Mouse (Mus musculus): Measurements from ENCODE around the gene Slit3. TPM values are rescaled to one million over a fixed set of nuclear protein-coding genes. Genes with fewer than 3 reads are reported as not detected.

Gene Slit3
- polyA plus RNA-seq, 1 experiment from 2014 or later = 20.4 TPM

GRCm38 (mm10) chr11:35088136-35088535 is 32.9 kb upstream of the Slit3 start:
- H3K27me3 ChIP-seq (ENCODE audit: control insufficient read depth, insufficient read depth, low read length) = no peaks in the 10 kb centered on the region
- H3K36me3 ChIP-seq (ENCODE audit: control insufficient read depth, insufficient read depth, low read length) = no peaks in the 10 kb centered on the region
- WGBS = 90% methylated on average over 1 of the region's 1 CpGs
- no peak overlapping the region for H3K4me2 ChIP-seq (replicated peaks; ENCODE audit: low read depth, low read length)
- no peak for ATAC-seq (ENCODE audit: low FRiP score, low TSS enrichment)
- H3K9me3 ChIP-seq (ENCODE audit: control insufficient read depth, low read length) = no peaks in the 10 kb centered on the region
- H3K27ac ChIP-seq (ENCODE audit: low read depth, low read length) = no peak overlapping the region
- peaks cover 11% of the 10 kb centered on the region for H3K4me1 ChIP-seq (ENCODE audit: control insufficient read depth, insufficient read depth, low read length)
- H3K9ac ChIP-seq (ENCODE audit: low read depth, low read length) = no peak overlapping the region
- no peak overlapping the region for H3K4me3 ChIP-seq (ENCODE audit: low read length)

- Histone ChIP-seq H3K9ac (ENCODE audit: low read depth, low read length) (no peak overlapping the region), H3K4me3 (ENCODE audit: low read length) (no peak overlapping the region), H3K27me3 (ENCODE audit: control insufficient read depth, insufficient read depth, low read length) (no peaks in the 10 kb centered on the region), H3K27ac (ENCODE audit: low read depth, low read length) (no peak overlapping the region), H3K4me2 (replicated peaks; ENCODE audit: low read depth, low read length) (no peak overlapping the region), H3K9me3 (ENCODE audit: control insufficient read depth, low read length) (no peaks in the 10 kb centered on the region), H3K36me3 (ENCODE audit: control insufficient read depth, insufficient read depth, low read length) (no peaks in the 10 kb centered on the region), H3K4me1 (ENCODE audit: control insufficient read depth, insufficient read depth, low read length) (peaks cover 6% of the 10 kb centered on the region)
- WGBS = 63% methylated on average over 13 of the region's 13 CpGs
- no peak for ATAC-seq (ENCODE audit: low FRiP score, low TSS enrichment)
These were observed 30.2 kb upstream of the Slit3 start for GRCm38 (mm10) chr11:35090629-35091335.

- Histone ChIP-seq H3K4me1 (ENCODE audit: control insufficient read depth, insufficient read depth, low read length) (no peaks in the 10 kb centered on the region), H3K27me3 (ENCODE audit: control insufficient read depth, insufficient read depth, low read length) (no peaks in the 10 kb centered on the region), H3K36me3 (ENCODE audit: control insufficient read depth, insufficient read depth, low read length) (no peaks in the 10 kb centered on the region), H3K27ac (ENCODE audit: low read depth, low read length) (no peak overlapping the region), H3K9me3 (ENCODE audit: control insufficient read depth, low read length) (no peaks in the 10 kb centered on the region), H3K4me2 (replicated peaks; ENCODE audit: low read depth, low read length) (no peak overlapping the region), H3K4me3 (ENCODE audit: low read length) (no peak overlapping the region), H3K9ac (ENCODE audit: low read depth, low read length) (no peak overlapping the region)
- 85% methylated on average over 5 of the region's 5 CpGs for WGBS
- ATAC-seq (ENCODE audit: low FRiP score, low TSS enrichment) = no peak
These were observed 24.5 kb upstream of the Slit3 start for GRCm38 (mm10) chr11:35096538-35096937.

GRCm38 (mm10) chr11:35109781-35110180 is 11.2 kb upstream of the Slit3 start:
- ATAC-seq (ENCODE audit: low FRiP score, low TSS enrichment) = no peak
- WGBS = 48% methylated on average over 4 of the region's 4 CpGs

DNA sequence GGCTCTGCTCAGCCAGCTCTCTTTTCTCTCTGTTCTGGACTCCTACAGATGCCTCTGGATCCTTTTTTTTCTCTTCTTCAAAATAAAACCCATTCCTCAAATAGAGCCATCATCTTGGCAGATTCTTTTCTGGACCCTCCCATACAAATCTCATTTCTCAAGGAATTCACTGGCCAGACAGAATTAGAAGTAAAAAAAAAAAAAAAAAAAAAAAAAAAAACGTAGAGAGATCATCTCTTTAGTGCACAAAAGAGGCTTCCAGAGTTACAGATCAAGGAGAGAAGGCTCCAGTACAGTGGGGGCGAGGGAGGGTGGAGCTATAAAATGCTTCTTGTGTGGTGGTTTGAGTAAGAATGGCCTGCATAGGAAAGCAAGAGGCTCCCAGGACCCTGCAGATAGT is 10.2 kb upstream of the Slit3 start:
- ATAC-seq (ENCODE audit: low FRiP score, low TSS enrichment) = no peak
- Histone ChIP-seq H3K9me3 (ENCODE audit: control insufficient read depth, low read length) (no peaks in the 10 kb centered on the region), H3K9ac (ENCODE audit: low read depth, low read length) (no peak overlapping the region), H3K27ac (ENCODE audit: low read depth, low read length) (no peak overlapping the region), H3K36me3 (ENCODE audit: control insufficient read depth, insufficient read depth, low read length) (no peaks in the 10 kb centered on the region), H3K4me1 (ENCODE audit: control insufficient read depth, insufficient read depth, low read length) (no peaks in the 10 kb centered on the region), H3K27me3 (ENCODE audit: control insufficient read depth, insufficient read depth, low read length) (no peaks in the 10 kb centered on the region), H3K4me2 (replicated peaks; ENCODE audit: low read depth, low read length) (no peak overlapping the region), H3K4me3 (ENCODE audit: low read length) (no peak overlapping the region)
- 55% methylated on average over 2 of the region's 2 CpGs for WGBS

More at GRCm38 (mm10) chr11:35109781-35110180, 11.2 kb upstream of the Slit3 start:
- Histone ChIP-seq H3K4me2 (replicated peaks; ENCODE audit: low read depth, low read length) (no peak overlapping the region), H3K9me3 (ENCODE audit: control insufficient read depth, low read length) (no peaks in the 10 kb centered on the region), H3K27me3 (ENCODE audit: control insufficient read depth, insufficient read depth, low read length) (no peaks in the 10 kb centered on the region), H3K4me3 (ENCODE audit: low read length) (no peak overlapping the region), H3K36me3 (ENCODE audit: control insufficient read depth, insufficient read depth, low read length) (no peaks in the 10 kb centered on the region), H3K27ac (ENCODE audit: low read depth, low read length) (no peak overlapping the region), H3K4me1 (ENCODE audit: control insufficient read depth, insufficient read depth, low read length) (no peaks in the 10 kb centered on the region), H3K9ac (ENCODE audit: low read depth, low read length) (no peak overlapping the region)

DNA sequence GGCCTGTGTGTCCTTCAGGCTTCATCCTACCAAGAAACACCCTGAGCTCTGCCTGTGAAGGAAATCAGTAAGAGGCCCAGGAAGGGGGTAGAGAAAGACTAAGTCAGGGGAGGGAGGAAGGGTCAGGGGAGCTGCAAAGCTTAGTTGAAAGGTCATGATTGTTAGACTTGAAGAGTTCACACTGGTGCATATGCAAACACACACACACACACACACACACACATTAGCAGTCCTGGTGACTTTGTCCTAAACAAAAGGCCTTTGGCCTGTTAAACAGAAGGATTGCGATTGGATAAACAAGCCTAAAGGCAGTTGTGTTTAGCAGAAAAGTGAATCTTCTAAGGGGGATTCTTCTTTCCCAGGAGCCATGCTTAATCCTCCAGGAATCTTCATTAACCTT is 7.7 kb upstream of the Slit3 start:
- Histone ChIP-seq H3K27me3 (ENCODE audit: control insufficient read depth, insufficient read depth, low read length) (no peaks in the 10 kb centered on the region), H3K4me1 (ENCODE audit: control insufficient read depth, insufficient read depth, low read length) (no peaks in the 10 kb centered on the region), H3K4me2 (replicated peaks; ENCODE audit: low read depth, low read length) (no peak overlapping the region), H3K27ac (ENCODE audit: low read depth, low read length) (no peak overlapping the region), H3K36me3 (ENCODE audit: control insufficient read depth, insufficient read depth, low read length) (no peaks in the 10 kb centered on the region), H3K9me3 (ENCODE audit: control insufficient read depth, low read length) (no peaks in the 10 kb centered on the region), H3K4me3 (ENCODE audit: low read length) (no peak overlapping the region), H3K9ac (ENCODE audit: low read depth, low read length) (no peak overlapping the region)
- WGBS = 71% methylated on average over 1 of the region's 1 CpGs
- ATAC-seq (ENCODE audit: low FRiP score, low TSS enrichment) = no peak

DNA sequence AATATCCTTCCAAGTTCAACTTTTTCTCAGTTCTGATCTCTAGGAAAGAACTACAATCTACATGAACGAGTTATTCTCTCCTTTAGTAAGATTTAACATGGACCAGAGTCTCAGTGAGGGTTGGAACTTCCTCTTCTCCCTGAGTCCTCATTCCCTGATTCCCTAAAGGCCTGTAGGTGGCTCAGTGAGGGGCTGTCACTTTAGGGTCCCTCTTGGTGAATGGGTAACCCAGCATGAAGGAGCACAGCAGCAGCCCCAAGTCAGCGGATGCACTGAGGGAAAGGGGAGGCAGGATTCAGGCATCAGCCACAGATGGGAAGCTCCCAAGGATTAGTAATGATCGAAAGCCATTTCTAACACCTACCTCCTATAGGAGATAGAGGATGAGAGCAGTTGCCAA is 4.6 kb upstream of the Slit3 start:
- WGBS = 86% methylated on average over 3 of the region's 3 CpGs
- Histone ChIP-seq H3K27ac (ENCODE audit: low read depth, low read length) (no peak overlapping the region), H3K4me1 (ENCODE audit: control insufficient read depth, insufficient read depth, low read length) (peaks cover 7% of the 10 kb centered on the region; the same call in 1 of the 2 replicates), H3K4me3 (ENCODE audit: low read length) (no peak overlapping the region), H3K9me3 (ENCODE audit: control insufficient read depth, low read length) (no peaks in the 10 kb centered on the region), H3K36me3 (ENCODE audit: control insufficient read depth, insufficient read depth, low read length) (no peaks in the 10 kb centered on the region), H3K9ac (ENCODE audit: low read depth, low read length) (no peak overlapping the region), H3K4me2 (replicated peaks; ENCODE audit: low read depth, low read length) (no peak overlapping the region), H3K27me3 (ENCODE audit: control insufficient read depth, insufficient read depth, low read length) (peaks cover 5% of the 10 kb centered on the region)
- no peak for ATAC-seq (ENCODE audit: low FRiP score, low TSS enrichment)

- Histone ChIP-seq H3K9me3 (ENCODE audit: control insufficient read depth, low read length) (no peaks in the 10 kb centered on the region), H3K27me3 (ENCODE audit: control insufficient read depth, insufficient read depth, low read length) (peaks cover 9% of the 10 kb centered on the region), H3K36me3 (ENCODE audit: control insufficient read depth, insufficient read depth, low read length) (no peaks in the 10 kb centered on the region), H3K4me2 (replicated peaks; ENCODE audit: low read depth, low read length) (no peak overlapping the region), H3K4me3 (ENCODE audit: low read length) (no peak overlapping the region), H3K4me1 (ENCODE audit: control insufficient read depth, insufficient read depth, low read length) (peaks cover 11% of the 10 kb centered on the region; the same call in 1 of the 2 replicates), H3K9ac (ENCODE audit: low read depth, low read length) (no peak overlapping the region), H3K27ac (ENCODE audit: low read depth, low read length) (no peak overlapping the region)
- no peak for ATAC-seq (ENCODE audit: low FRiP score, low TSS enrichment)
- 89% methylated on average over 3 of the region's 3 CpGs for WGBS
These were observed 3.2 kb upstream of the Slit3 start for GRCm38 (mm10) chr11:35117871-35118270.

DNA sequence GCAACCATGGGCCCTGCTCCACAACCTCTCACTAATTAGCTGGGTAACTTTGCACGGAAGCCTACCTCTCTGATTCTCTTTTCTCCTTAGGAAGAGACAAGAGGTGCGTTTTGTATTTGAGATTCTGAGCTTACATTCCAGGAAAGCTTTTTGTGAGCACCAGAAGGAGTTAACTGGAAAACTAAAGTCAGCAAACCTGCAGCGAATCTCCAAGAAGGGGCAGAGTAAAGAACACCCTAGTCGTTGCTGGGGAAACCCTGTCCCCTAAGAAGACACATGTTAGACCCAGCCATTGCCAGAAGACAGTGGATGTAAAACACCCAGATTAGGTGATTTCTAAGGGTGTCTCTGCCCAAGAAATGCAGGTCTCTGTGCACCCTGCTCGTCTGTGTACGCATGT is 2.3 kb upstream of the Slit3 start:
- H3K9ac ChIP-seq (ENCODE audit: low read depth, low read length) = no peak overlapping the region
- H3K27me3 ChIP-seq (ENCODE audit: control insufficient read depth, insufficient read depth, low read length) = peaks cover 13% of the 10 kb centered on the region
- H3K4me1 ChIP-seq (ENCODE audit: control insufficient read depth, insufficient read depth, low read length) = peaks cover 13% of the 10 kb centered on the region
- no peak overlapping the region for H3K4me2 ChIP-seq (replicated peaks; ENCODE audit: low read depth, low read length)
- H3K4me3 ChIP-seq (ENCODE audit: low read length) = no peak overlapping the region
- H3K9me3 ChIP-seq (ENCODE audit: control insufficient read depth, low read length) = no peaks in the 10 kb centered on the region
- ATAC-seq (ENCODE audit: low FRiP score, low TSS enrichment) = no peak
- 73% methylated on average over 6 of the region's 6 CpGs for WGBS
- H3K27ac ChIP-seq (ENCODE audit: low read depth, low read length) = no peak overlapping the region
- no peaks in the 10 kb centered on the region for H3K36me3 ChIP-seq (ENCODE audit: control insufficient read depth, insufficient read depth, low read length)
